Mouse (Mus musculus) olfactory bulb, adult 2 months (tissue): Measurements from ENCODE around the gene Syne2.

Experiments used
- CTCF ChIP-seq: fragments of 200-500 bp; IDR thresholded peaks from 2 replicates; pipeline ENCODE4 v1.5.1; 2012; ENCODE audit warnings: low read depth, mild to moderate bottlenecking, low read length, moderate library complexity; ENCODE audit not compliant: insufficient read depth
- POLR2A ChIP-seq: fragments of 200-500 bp; IDR thresholded peaks from 2 replicates; pipeline ENCODE4 v1.6.1; 2012; ENCODE audit warnings: mild to moderate bottlenecking, low read depth, low read length, moderate library complexity; ENCODE audit not compliant: insufficient read depth

- TF ChIP-seq CTCF (no peak), POLR2A (no peak)
These were observed 228.6 kb downstream of the Syne2 start for GRCm38 (mm10) chr12:76046561-76046960.
